Mouse (Mus musculus): ENCODE measurements around the gene Ccdc34. TPM values are rescaled to one million over a fixed set of nuclear protein-coding genes. Genes with fewer than 3 reads are reported as not detected.

The Ccdc34 gene
- total and polyA plus RNA-seq, 3 experiments, result 17.5 to 65.5 (median 33.9) TPM

DNA sequence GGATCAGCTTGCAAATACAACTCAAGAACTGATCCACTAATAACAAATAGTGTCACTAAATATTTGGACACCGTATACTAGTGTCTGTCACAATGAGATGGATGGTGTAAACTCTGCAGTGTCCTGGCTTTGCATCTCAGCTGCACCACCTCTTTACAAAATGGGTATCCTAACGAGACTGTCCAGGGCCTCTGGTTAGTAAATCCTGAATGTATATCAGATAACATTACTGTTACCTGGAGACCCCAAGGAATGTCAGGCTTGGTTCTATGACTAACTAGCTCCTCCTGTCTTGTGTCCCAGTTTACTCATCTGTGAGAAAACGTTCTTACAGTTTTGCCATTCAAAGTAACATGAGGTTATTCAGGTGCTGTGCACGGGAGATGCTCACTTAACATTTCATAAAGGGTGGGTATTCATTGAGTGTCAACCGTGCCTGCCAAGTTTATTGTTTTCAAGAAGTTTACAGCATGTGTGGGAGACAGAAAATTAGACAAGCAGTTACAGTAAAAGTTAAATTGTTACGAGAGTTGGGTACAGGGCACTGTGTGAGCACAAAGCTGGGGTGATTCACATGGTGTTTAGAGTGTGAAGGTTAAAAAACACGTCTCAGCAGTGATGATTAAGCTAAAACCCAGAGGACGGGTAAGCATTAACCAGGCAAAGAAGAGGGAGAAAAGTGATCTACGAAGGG is 197.5 kb downstream of the Ccdc34 start:
- peaks cover 10% of the 10 kb centered on the region for H3K27me3 ChIP-seq (ENCODE audit: insufficient read depth, low read length)
- TF ChIP-seq GATA2 (IDR thresholded peaks at IDR 0.05; ENCODE audit: borderline replicate concordance, low read depth, low read length) (no peak), POLR2AphosphoS5 (IDR thresholded peaks at IDR 0.05; ENCODE audit: insufficient replicate concordance, low read depth, low read length) (no peak), TAL1 (conservative IDR thresholded peaks at IDR 0.05; ENCODE audit: low read depth, low read length) (no peak), GATA1 (IDR thresholded peaks at IDR 0.05; ENCODE audit: borderline replicate concordance, low read length) (no peak), CTCF (IDR thresholded peaks at IDR 0.05; ENCODE audit: low read depth, low read length) (no peak)
- H3K4me3 ChIP-seq (ENCODE audit: low read depth, low read length), result no peak overlapping the region
- H3K4me1 ChIP-seq (ENCODE audit: insufficient read depth, low read depth, low read length), result 0 out of 2 replicates have a peak, but pooled peaks cover 4% of the 10 kb centered on the region
- no peaks in the 10 kb centered on the region for H3K9me3 ChIP-seq (replicated peaks)
- no peaks in the 10 kb centered on the region for H3K36me3 ChIP-seq (replicated peaks)
- ATAC-seq (ENCODE audit: extremely low read depth, insufficient number of reproducible peaks, low FRiP score, poor library complexity, severe bottlenecking), result no peak
- DNase-seq (ENCODE audit: low spot score), result no peak

DNA sequence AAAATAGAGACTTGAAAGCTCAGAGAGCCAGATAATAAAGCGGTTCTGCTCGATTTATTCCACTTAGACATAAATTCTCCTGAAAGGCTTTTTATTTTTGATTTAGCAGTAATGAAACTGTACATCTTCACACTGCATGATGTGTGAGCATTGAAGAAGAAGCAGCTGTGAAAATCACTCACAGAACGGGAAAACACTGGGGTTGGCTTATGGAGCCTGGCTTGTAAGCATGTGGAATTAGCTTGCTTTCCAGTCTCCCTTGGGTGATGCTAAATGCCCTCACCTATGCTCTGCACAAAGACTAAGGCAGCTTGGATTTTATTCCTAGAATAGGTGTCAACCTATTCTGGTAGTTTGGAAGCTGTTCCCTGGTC is 198.1 kb downstream of the Ccdc34 start:
- no peak overlapping the region for H3K4me3 ChIP-seq (ENCODE audit: low read depth, low read length)
- ATAC-seq (ENCODE audit: extremely low read depth, insufficient number of reproducible peaks, low FRiP score, poor library complexity, severe bottlenecking) (no peak), DNase-seq (ENCODE audit: low spot score) (no peak)
- TF ChIP-seq GATA2 (IDR thresholded peaks at IDR 0.05; ENCODE audit: borderline replicate concordance, low read depth, low read length) (no peak), TAL1 (conservative IDR thresholded peaks at IDR 0.05; ENCODE audit: low read depth, low read length) (no peak), CTCF (IDR thresholded peaks at IDR 0.05; ENCODE audit: low read depth, low read length) (no peak), GATA1 (IDR thresholded peaks at IDR 0.05; ENCODE audit: borderline replicate concordance, low read length) (no peak), POLR2AphosphoS5 (IDR thresholded peaks at IDR 0.05; ENCODE audit: insufficient replicate concordance, low read depth, low read length) (no peak)
- peaks cover 10% of the 10 kb centered on the region for H3K27me3 ChIP-seq (ENCODE audit: insufficient read depth, low read length)
- H3K36me3 ChIP-seq (replicated peaks), result no peaks in the 10 kb centered on the region
- H3K9me3 ChIP-seq (replicated peaks), result no peaks in the 10 kb centered on the region
- 0 out of 2 replicates have a peak, but pooled peaks cover under 1% of the 10 kb centered on the region for H3K4me1 ChIP-seq (ENCODE audit: insufficient read depth, low read depth, low read length)

DNA sequence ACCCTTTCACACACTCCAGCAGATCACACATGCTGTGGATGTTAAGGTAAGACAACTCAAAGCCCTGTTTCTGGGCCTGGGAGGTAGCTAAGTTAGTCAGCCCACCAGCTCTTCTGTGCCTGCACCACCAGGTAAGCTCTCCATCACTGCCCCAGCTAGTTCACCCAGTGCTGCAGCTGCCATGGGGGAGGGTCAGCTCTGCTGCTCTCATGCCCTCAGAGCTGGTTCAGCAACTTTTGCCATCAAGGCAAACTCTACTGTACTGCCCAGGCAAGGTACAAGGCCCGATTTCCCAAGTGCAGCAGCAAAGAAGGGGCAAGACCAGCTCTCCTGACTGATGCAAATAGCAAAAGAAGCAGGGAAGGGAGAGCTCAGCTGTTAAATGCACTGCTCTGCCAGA is 202.9 kb downstream of the Ccdc34 start:
- Histone ChIP-seq H3K36me3 (replicated peaks) (no peaks in the 10 kb centered on the region), H3K27me3 (ENCODE audit: insufficient read depth, low read length) (peaks cover 4% of the 10 kb centered on the region; the same call in 1 of the 2 replicates), H3K4me3 (ENCODE audit: low read depth, low read length) (no peak overlapping the region), H3K9me3 (replicated peaks) (no peaks in the 10 kb centered on the region), H3K4me1 (ENCODE audit: insufficient read depth, low read depth, low read length) (peaks cover 4% of the 10 kb centered on the region)
- DNase-seq (ENCODE audit: low spot score), result no peak
- no peak for ATAC-seq (ENCODE audit: extremely low read depth, insufficient number of reproducible peaks, low FRiP score, poor library complexity, severe bottlenecking)
- TF ChIP-seq GATA2 (IDR thresholded peaks at IDR 0.05; ENCODE audit: borderline replicate concordance, low read depth, low read length) (no peak), GATA1 (IDR thresholded peaks at IDR 0.05; ENCODE audit: borderline replicate concordance, low read length) (no peak), CTCF (IDR thresholded peaks at IDR 0.05; ENCODE audit: low read depth, low read length) (no peak), TAL1 (conservative IDR thresholded peaks at IDR 0.05; ENCODE audit: low read depth, low read length) (no peak), POLR2AphosphoS5 (IDR thresholded peaks at IDR 0.05; ENCODE audit: insufficient replicate concordance, low read depth, low read length) (no peak)

DNA sequence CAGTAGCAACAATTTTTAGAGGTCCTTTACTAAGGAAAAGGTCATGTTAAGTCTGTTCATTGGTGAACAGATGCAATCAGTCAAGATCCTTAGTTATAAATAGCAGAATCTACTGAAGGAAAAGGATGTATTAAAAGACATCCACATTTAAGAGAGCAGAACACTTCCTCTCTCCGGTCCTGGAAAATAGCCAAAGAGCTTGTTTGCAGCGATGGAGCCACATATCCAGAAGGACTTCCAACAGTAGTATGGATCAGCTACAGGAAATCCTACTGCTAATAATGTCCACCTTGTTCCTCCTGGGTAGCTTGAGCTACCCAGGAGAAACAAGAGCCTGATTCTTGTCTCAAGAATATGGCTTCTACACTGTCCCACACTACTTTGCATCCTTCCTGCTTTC is 205.2 kb downstream of the Ccdc34 start:
- DNase-seq (ENCODE audit: low spot score) (no peak), ATAC-seq (ENCODE audit: extremely low read depth, insufficient number of reproducible peaks, low FRiP score, poor library complexity, severe bottlenecking) (no peak)
- Histone ChIP-seq H3K4me3 (ENCODE audit: low read depth, low read length) (no peak overlapping the region), H3K9me3 (replicated peaks) (no peaks in the 10 kb centered on the region), H3K4me1 (ENCODE audit: insufficient read depth, low read depth, low read length) (peaks cover 25% of the 10 kb centered on the region), H3K27me3 (ENCODE audit: insufficient read depth, low read length) (no peaks in the 10 kb centered on the region), H3K36me3 (replicated peaks) (no peaks in the 10 kb centered on the region)
- no peak for TF ChIP-seq GATA1 (IDR thresholded peaks at IDR 0.05; ENCODE audit: borderline replicate concordance, low read length)
- TF ChIP-seq GATA2 (IDR thresholded peaks at IDR 0.05; ENCODE audit: borderline replicate concordance, low read depth, low read length), result no peak
- TF ChIP-seq CTCF (IDR thresholded peaks at IDR 0.05; ENCODE audit: low read depth, low read length), result no peak
- TF ChIP-seq TAL1 (conservative IDR thresholded peaks at IDR 0.05; ENCODE audit: low read depth, low read length), result no peak
- no peak for TF ChIP-seq POLR2AphosphoS5 (IDR thresholded peaks at IDR 0.05; ENCODE audit: insufficient replicate concordance, low read depth, low read length)

Other genes starting within 250 kb of the Ccdc34 start
- gene Lin7c, start 127.0 kb upstream of the Ccdc34 start, total RNA-seq (2014; fragmentation: Nextera tagmentation), result 97.5 and 99.3 TPM in 2 replicates
- 98.7 and 110 TPM in 2 replicates for gene Lin7c, start 127.0 kb upstream of the Ccdc34 start, total RNA-seq (2017)
- 2.6 and 4.6 TPM in 2 replicates for gene Lin7c, start 127.0 kb upstream of the Ccdc34 start, polyA plus RNA-seq (2012)
- 12.1 and 14.2 TPM in 2 replicates for gene Lgr4, start 100.2 kb upstream of the Ccdc34 start, total RNA-seq (2014; fragmentation: Nextera tagmentation)
- 7.1 and 7.7 TPM in 2 replicates for gene Lgr4, start 100.2 kb upstream of the Ccdc34 start, total RNA-seq (2017)
- 0.98 and 1.1 TPM in 2 replicates for gene Lgr4, start 100.2 kb upstream of the Ccdc34 start, polyA plus RNA-seq (2012)

All from G1E (cell line).